Mouse (Mus musculus) lung, postnatal 25 days (tissue): ENCODE measurements at regions not wholly inside any gene's neighbourhood (a gene's known extent, or its start where the extent isn't known, plus 50 kb on each side); places are given as distances from the start of the nearest gene placed in this dataset.

Experiments used
- DNase-seq: peaks from one replicate; pipeline ENCODE4 v3.0.0; 2022; ENCODE audit warnings: low spot score

- no peak for DNase-seq
Observed at GRCm38 (mm10) chr4:119018573-119018972, 57.2 kb downstream of the Lao1 start.

GRCm38 (mm10) chr4:119019013-119019781, 57.8 kb downstream of the Lao1 start:
- no peak for DNase-seq

- DNase-seq = no peak
Observed at GRCm38 (mm10) chr4:119022338-119022737, 61.0 kb downstream of the Lao1 start.

DNA sequence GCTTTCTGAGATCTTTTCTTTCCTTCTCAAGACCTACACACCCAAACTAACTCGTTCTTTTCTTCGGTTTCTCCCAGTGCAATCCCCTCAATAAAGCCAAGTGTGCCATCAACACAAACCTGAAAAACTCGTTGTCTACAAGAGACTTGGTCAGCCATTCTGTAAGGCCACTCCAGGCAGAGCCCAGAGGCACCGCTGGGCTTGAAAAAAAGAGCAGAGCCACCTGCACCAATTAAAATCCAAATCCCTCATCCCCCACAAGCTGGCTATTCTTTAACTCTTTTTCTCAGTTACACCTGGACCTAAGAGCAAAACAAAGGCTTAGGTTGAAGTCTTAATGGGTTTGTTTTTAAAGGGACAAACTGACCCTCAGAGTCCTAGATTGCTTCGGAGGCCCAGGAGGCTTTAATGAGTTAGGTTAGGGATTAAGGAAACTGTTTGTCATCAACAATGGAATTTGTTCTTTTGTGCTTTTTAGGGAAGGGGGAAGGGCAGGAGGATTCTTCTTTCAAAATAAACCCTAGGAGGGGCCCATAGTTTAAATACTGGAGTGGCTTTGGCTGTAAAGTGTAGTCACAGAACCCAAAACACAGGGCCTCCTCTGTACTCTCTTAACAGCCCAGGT, 65.0 kb downstream of the Lao1 start:
- DNase-seq = no peak

- DNase-seq = no peak
Observed at GRCm38 (mm10) chr4:119028208-119028821, 66.9 kb downstream of the Lao1 start.

- DNase-seq = no peak
Observed at GRCm38 (mm10) chr4:119029091-119029490, 67.7 kb downstream of the Lao1 start.

- DNase-seq = no peak
Observed at GRCm38 (mm10) chr4:119029735-119030134, 68.4 kb downstream of the Lao1 start.

DNA sequence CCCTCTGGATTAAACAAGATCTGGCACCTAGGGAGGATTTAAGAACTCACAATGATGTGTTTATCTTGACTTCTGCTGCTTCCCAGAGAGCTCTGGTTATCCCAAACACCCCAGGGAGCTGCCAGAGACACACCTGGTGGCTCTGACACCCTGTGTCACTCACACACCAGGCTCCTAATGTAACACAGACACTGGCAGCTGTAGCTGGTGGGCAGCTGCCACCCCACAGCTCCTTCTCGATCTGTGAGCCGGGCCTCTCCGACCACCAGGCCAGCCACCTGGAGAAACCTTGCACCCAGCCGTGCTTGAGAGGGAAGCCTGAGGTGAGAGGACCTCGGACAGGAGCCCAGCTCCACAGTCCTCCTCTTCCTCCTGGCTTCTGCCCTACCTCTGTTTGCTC, 69.5 kb downstream of the Lao1 start:
- no peak for DNase-seq

GRCm38 (mm10) chr4:119033006-119033405, 71.6 kb downstream of the Lao1 start:
- DNase-seq = no peak

GRCm38 (mm10) chr4:119036582-119036981, 71.9 kb upstream of the Slc2a1 start:
- DNase-seq = no peak

DNA sequence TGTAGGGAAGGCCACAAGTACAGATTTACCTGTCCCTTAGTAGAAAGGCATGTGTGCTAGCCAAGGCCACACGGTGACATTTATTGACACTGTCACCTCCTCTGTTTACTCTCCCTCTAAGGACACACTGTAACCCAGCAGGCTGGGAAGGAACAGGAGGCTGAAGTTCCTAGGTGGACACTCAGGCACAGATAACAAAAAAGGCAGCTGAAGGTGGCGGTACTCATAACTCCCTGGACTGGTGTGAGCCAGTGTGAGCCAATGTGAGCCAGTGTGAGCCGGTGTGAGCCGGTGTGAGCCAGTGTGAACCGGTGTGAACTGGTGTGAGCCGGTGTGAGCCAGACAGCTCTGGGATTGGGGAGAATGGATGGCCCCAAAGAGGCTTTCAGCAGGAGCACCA, 68.5 kb upstream of the Slc2a1 start:
- DNase-seq = no peak

DNA sequence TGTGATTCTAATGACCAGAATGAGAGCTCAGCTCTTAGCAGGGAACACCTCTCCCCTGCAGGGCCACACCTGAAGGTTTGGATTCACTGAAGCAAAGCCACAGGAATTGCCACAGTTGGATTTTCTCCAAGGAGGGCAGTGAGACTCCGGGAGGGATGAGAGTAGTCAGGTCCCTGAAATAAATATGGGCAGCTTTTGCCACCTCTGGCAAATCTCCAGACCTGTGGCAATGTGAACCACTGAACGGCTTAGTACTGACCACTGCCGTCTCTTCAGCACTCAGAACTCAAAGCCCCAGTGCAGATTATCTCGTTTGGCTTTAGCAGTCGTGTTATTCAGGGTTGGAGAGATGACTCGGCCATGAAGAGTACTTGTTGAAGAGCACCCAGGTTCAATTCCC, 66.9 kb upstream of the Slc2a1 start:
- no peak for DNase-seq

GRCm38 (mm10) chr4:119044005-119044677, 64.4 kb upstream of the Slc2a1 start:
- no peak for DNase-seq

DNA sequence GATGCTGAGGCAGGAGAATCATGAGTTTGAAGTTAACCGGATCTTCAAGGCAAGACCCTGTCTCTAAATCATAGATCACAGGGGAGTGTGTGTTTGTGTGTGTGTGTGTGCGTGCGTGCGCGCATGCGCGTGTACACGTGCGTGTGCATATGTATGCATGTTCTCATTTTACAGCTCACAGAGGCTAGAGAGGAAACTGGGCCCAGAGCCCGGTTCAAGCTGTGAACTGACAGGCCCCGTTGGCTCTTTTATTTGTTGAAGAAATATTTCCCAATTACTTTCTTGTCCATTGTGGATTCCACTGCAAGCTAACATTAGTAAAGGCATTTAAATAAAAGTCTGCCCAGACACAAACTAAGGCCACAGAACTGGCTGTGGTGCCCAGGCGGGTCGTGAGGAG, 63.7 kb upstream of the Slc2a1 start:
- no peak for DNase-seq

- no peak for DNase-seq
Observed at GRCm38 (mm10) chr4:119050867-119051353, 57.6 kb upstream of the Slc2a1 start.

- no peak for DNase-seq
Observed at GRCm38 (mm10) chr4:119052537-119052936, 56.0 kb upstream of the Slc2a1 start.

DNA sequence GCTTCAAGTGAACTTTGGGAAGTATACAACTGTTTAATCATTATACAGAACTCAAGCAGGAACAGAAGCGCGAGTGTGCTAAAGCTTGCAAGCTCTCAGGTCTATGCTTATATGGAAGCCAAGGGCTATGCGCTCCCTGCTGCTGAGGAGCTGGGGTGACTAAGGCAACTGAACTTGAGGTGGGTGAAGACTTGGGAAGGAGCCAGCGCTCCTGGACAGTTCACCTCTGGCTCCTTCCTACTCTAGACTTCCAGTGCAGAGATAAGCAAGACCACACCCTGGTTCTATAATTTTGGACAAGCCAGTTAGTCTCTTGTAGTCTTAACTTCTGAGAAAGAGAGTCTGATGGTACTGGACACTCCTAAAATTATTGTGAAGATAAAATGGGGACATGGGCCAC, 55.3 kb upstream of the Slc2a1 start:
- DNase-seq = no peak

DNA sequence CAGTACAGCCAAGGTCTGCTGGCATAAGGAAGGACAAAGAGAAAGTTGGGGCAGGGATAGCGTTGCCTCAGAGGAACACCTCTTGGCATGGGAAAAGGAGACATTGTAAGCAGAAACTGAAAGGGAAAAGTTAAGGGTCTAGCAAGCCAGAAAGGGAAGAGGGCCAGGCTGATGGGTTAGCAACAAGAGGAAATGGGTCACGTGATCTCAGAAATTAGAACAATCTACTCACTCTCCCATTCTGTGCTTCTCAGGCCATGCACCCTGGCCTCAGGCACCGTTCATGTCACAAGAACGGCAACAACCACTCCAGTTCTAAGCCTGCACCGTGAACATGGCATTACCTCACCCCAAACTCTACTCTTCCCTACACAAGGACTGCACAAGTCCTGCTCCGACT, 54.8 kb upstream of the Slc2a1 start:
- DNase-seq = peak; percentile 1

DNA sequence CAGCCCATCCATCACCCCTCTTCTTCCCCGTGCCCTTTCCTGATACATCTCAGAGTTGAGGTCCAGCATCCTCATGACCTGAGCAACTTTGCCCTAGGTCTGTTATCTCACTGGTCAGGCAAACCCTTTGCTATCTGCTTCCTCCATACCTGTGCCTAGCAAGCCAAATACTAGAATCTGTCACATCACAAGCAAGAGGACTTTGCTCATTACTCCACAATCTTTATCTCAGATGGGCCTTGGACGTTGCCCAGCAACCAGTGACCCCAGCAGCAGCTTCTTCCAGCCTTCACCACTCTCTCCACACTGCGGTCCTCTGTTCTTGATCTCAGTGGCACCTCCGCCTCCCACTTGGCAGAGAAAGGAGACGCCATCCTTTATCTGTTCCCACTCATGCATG, 54.4 kb upstream of the Slc2a1 start:
- no peak for DNase-seq

DNA sequence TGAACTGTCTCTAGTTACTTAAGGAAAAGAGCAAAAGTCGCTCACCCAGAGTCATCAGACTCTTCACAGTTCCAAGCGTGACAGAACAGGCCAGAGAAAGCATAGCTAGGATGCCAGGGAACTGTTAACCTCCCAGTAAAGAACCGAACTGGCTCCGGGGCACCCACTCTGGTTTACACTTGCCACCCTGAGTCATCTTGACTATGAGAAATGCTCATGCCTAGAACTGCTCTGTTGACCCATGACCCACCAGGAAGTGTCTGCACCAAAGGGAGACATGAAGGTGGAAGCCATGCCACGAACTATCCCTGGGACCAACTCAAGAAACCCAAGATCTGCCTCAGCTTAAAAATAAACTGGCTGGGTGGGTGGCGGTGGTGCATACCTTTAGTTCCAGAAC, 51.3 kb upstream of the Slc2a1 start:
- no peak for DNase-seq

DNA sequence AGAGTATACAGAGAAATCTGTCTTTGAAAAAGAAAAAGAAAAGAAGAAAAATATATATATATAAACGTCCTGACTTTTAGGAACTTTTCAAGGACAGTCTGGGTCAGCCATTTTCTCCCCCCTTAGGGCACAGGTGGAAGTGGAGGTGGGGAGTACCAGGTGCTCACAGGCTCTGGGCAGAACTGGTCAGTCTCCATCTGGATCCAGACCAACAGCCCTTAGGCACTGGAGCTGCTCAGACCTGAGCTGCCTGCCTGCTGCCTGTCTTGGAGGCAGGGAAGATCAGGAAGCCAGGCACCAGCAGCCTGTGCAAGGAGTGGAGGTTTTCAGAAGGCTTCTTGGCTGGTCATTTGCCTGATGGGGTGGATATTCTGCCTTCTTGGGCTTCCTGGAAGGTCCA, 50.7 kb upstream of the Slc2a1 start:
- DNase-seq = no peak
